Mouse (Mus musculus) heart, adult 2 months (tissue): ENCODE results near the gene Napa. TPM values are rescaled to one million over a fixed set of nuclear protein-coding genes. Genes with fewer than 3 reads are reported as not detected.

Source experiments
- DNase-seq, 2 experiments: peaks; one replicate each; pipeline ENCODE4 v3.0.0; 2021
- H3K27ac ChIP-seq: fragments of 200-600 bp; 2 replicates; pipeline ENCODE4 v1.8.1; 2022
- H3K27me3 ChIP-seq: fragments of 200-500 bp; 2 replicates; pipeline ENCODE4 v1.6.1; 2012; ENCODE audit warnings: mild to moderate bottlenecking, low read length, inconsistent platforms, mixed read lengths; ENCODE audit not compliant: control insufficient read depth, insufficient read depth
- H3K36me3 ChIP-seq: fragments of 200-500 bp; 2 replicates; pipeline ENCODE4 v1.6.1; 2012; ENCODE audit warnings: low read length, inconsistent platforms; ENCODE audit not compliant: control insufficient read depth, insufficient read depth
- H3K4me1 ChIP-seq: fragments of 200-500 bp; 2 replicates; pipeline ENCODE4 v1.6.1; 2011; ENCODE audit warnings: low read length; ENCODE audit not compliant: control insufficient read depth, insufficient read depth
- H3K4me3 ChIP-seq: fragments of 200-600 bp; 2 replicates; pipeline ENCODE4 v1.8.1; 2022
- H3K79me2 ChIP-seq: fragments of 200-500 bp; replicated peaks from 2 replicates; pipeline ENCODE4 v1.6.1; 2012; ENCODE audit warnings: mild to moderate bottlenecking, inconsistent platforms, low read length, moderate library complexity, mixed read lengths; ENCODE audit not compliant: control insufficient read depth, insufficient read depth
- H3K9ac ChIP-seq: fragments of 200-500 bp; 2 replicates; pipeline ENCODE4 v1.6.1; 2012; ENCODE audit warnings: low read depth, mild to moderate bottlenecking, control low read depth, inconsistent platforms, low read length, mixed read lengths
- CTCF ChIP-seq: fragments of 200-600 bp; IDR thresholded peaks from 2 replicates; pipeline ENCODE4 v1.8.1; 2022; ENCODE audit warnings: antibody characterized with exemption, mild to moderate bottlenecking, moderate library complexity
- EP300 ChIP-seq: fragments of 200-500 bp; IDR thresholded peaks from 2 replicates; pipeline ENCODE4 v1.6.1; 2011; ENCODE audit warnings: low read depth, low read length, control low read depth; ENCODE audit not compliant: insufficient read depth
- POLR2A ChIP-seq: fragments of 200-500 bp; IDR thresholded peaks from 2 replicates; pipeline ENCODE4 v1.6.1; 2011; ENCODE audit warnings: mild to moderate bottlenecking, low read depth, low read length, control low read depth; ENCODE audit not compliant: insufficient read depth
- WGBS: fragments of 180-500 bp; shearing (Covaris S2); methylation state at CpG from one replicate; pipeline ENCODE4 v1.1.7; 2018; 5-methylcytosine and 5-hydroxymethylcytosine counted together
- intact Hi-C: fragments of 180-260 bp; cut with DNase I; formaldehyde crosslinking; loops from one replicate; pipeline ENCODE4 v1.15.1; 2025
- polyA plus RNA-seq: library from polyadenylated mRNA; depleted of rRNA; stranded (reverse); fragments of >200 nt; gene quantifications from 2 replicates; pipeline ENCODE4 v1.2.3, GENCODE M21; 2012
- total RNA-seq, 2 experiments: library from RNA; stranded (reverse); gene quantifications; 2 replicates each; pipeline ENCODE4 v1.2.3; 2021

Gene Napa
- total and polyA plus RNA-seq, 3 experiments, result 74.0 to 165 (median 95.3) TPM

GRCm38 (mm10) chr7:16052684-16053083 is 45.6 kb upstream of the Napa start:
- H3K27ac ChIP-seq, result peak overlapping the region; percentile 80
- no peaks in the 10 kb centered on the region for H3K36me3 ChIP-seq
- intact Hi-C loops, result loop anchor here (1.0 to 2.0 kb wide), 2 partner anchors 46 to 69 kb away; partner anchors contain the start of gene Napa
- peak; percentile 68; the same call in 1 of the 2 replicates for TF ChIP-seq EP300
- peak; percentile 92 for TF ChIP-seq POLR2A
- TF ChIP-seq CTCF, result no peak
- no peaks in the 10 kb centered on the region for H3K27me3 ChIP-seq
- H3K4me1 ChIP-seq, result peaks cover 6% of the 10 kb centered on the region
- H3K79me2 ChIP-seq, result no peaks in the 10 kb centered on the region
- H3K9ac ChIP-seq, result peak overlapping the region; percentile 75
- peak overlapping the region; percentile 68 for H3K4me3 ChIP-seq
- DNase-seq, result peak; percentile 96 to 97
- WGBS, result under 1% methylated on average over 24 of the region's 24 CpGs

DNA sequence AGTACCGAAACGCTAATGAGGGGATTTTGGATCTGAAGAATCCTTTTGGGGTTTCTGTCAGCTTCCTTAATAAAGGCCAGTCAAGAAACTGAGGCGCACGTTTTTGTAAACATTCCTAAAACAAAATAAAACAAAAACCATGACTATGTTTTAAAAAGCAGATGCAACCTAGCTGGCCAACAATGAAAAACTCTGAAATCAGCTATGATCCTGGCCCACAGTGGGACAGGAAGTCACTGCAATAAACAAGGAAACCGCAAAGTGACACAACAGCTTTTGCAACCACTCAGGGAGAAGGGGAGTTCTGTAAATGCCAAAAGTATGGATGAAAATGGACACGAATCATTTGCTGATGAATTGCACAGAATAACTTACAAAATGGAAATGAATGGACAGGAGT is 45.2 kb upstream of the Napa start:
- intact Hi-C loops, result loop anchor here (2.0 kb wide), 1 partner anchor 46 kb away; the partner anchor contains the start of gene Napa
- no peaks in the 10 kb centered on the region for H3K27me3 ChIP-seq
- H3K4me1 ChIP-seq, result peaks cover 6% of the 10 kb centered on the region
- 6% methylated on average over 6 of the region's 6 CpGs for WGBS
- peak overlapping the region; percentile 54 for H3K27ac ChIP-seq
- H3K4me3 ChIP-seq, result peak overlapping the region; percentile 68
- H3K9ac ChIP-seq, result no peak overlapping the region; the same call in 1 of the 2 replicates
- no peaks in the 10 kb centered on the region for H3K36me3 ChIP-seq
- TF ChIP-seq CTCF (no peak), EP300 (no peak), POLR2A (no peak)
- no peak for DNase-seq
- no peaks in the 10 kb centered on the region for H3K79me2 ChIP-seq

GRCm38 (mm10) chr7:16054966-16055365 is 43.3 kb upstream of the Napa start:
- no peaks in the 10 kb centered on the region for H3K36me3 ChIP-seq
- H3K27ac ChIP-seq, result no peak overlapping the region
- no peak overlapping the region for H3K4me3 ChIP-seq
- H3K4me1 ChIP-seq, result peaks cover 3% of the 10 kb centered on the region; the same call in 1 of the 2 replicates
- no peak for DNase-seq
- TF ChIP-seq POLR2A (no peak), EP300 (no peak), CTCF (no peak)
- no peaks in the 10 kb centered on the region for H3K27me3 ChIP-seq
- no peaks in the 10 kb centered on the region for H3K79me2 ChIP-seq
- intact Hi-C loops, result no loop called here
- WGBS, result 63% methylated on average over 4 of the region's 4 CpGs
- H3K9ac ChIP-seq, result no peak overlapping the region

DNA sequence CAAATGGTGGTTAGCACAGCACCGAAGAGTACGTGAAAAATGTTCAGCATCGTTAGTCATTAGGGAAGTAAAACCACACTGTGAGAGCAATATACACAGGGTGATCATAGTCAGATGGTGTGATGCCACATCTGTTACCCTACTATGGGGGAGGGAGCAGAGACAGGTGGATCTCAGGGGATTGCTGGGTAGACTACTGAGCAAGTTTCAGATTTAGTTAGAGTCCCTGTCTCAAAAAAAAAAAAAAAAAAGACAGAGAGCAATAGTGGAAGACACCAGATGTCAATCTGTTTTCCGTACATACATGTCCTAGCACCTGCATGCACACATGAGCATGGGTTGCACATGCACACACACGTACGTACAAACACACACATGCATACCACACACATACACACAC is 42.6 kb upstream of the Napa start:
- DNase-seq, result no peak
- Histone ChIP-seq H3K27ac (no peak overlapping the region), H3K27me3 (no peaks in the 10 kb centered on the region), H3K4me1 (peaks cover 3% of the 10 kb centered on the region; the same call in 1 of the 2 replicates), H3K9ac (no peak overlapping the region), H3K36me3 (no peaks in the 10 kb centered on the region), H3K79me2 (no peaks in the 10 kb centered on the region), H3K4me3 (no peak overlapping the region)
- 79% methylated on average over 6 of the region's 6 CpGs for WGBS
- TF ChIP-seq POLR2A, result no peak
- no peak for TF ChIP-seq EP300
- no peak for TF ChIP-seq CTCF
- intact Hi-C loops, result no loop called here

- no peaks in the 10 kb centered on the region for H3K79me2 ChIP-seq
- 16% methylated on average over 5 of the region's 5 CpGs for WGBS
- no peak for TF ChIP-seq EP300
- peak; percentile 57 for TF ChIP-seq CTCF
- H3K4me1 ChIP-seq, result peaks cover 2% of the 10 kb centered on the region; the same call in 1 of the 2 replicates
- H3K4me3 ChIP-seq, result no peak overlapping the region
- peaks cover 2% of the 10 kb centered on the region; the same call in 1 of the 2 replicates for H3K27me3 ChIP-seq
- H3K27ac ChIP-seq, result no peak overlapping the region
- no peak for DNase-seq
- H3K36me3 ChIP-seq, result no peaks in the 10 kb centered on the region
- H3K9ac ChIP-seq, result no peak overlapping the region
- intact Hi-C loops, result no loop called here
Observed at GRCm38 (mm10) chr7:16056459-16057135, 41.7 kb upstream of the Napa start.

- intact Hi-C loops, result no loop called here
- Histone ChIP-seq H3K27me3 (peaks cover 5% of the 10 kb centered on the region; the same call in 1 of the 2 replicates), H3K4me1 (no peaks in the 10 kb centered on the region), H3K79me2 (no peaks in the 10 kb centered on the region), H3K9ac (no peak overlapping the region), H3K36me3 (no peaks in the 10 kb centered on the region), H3K27ac (no peak overlapping the region), H3K4me3 (no peak overlapping the region)
- DNase-seq, result no peak
- TF ChIP-seq CTCF (no peak), POLR2A (no peak), EP300 (no peak)
- WGBS, result 52% methylated on average over 2 of the region's 2 CpGs
Observed at GRCm38 (mm10) chr7:16057136-16057534, 41.1 kb upstream of the Napa start.
